Mouse (Mus musculus) neutrophil, adult 5-6 weeks (primary cell): ENCODE data around the gene Scamp1. TPM values are rescaled to one million over a fixed set of nuclear protein-coding genes. Genes with fewer than 3 reads are reported as not detected.

Experiments used
- ATAC-seq: fragments of 151-379, 151-347 bp; 2 replicates; pipeline ENCODE4 v1.8.0; 2017; ENCODE audit warnings: mild to moderate bottlenecking, moderate TSS enrichment; ENCODE audit not compliant: insufficient number of reproducible peaks, poor library complexity, low FRiP score, severe bottlenecking; ENCODE audit errors: extremely low read depth
- total RNA-seq: library from RNA; stranded (forward); fragments of 200-1000 nt; gene quantifications from 2 replicates; pipeline ENCODE4 v1.2.3, GENCODE M21; 2017

Gene Scamp1
- total RNA-seq, 1 experiment from 2014 or later, result 4.4 TPM

GRCm38 (mm10) chr13:94241892-94242524, 43.6 kb downstream of the Scamp1 start:
- ATAC-seq, result no peak

GRCm38 (mm10) chr13:94240873-94241272, 44.8 kb downstream of the Scamp1 start:
- ATAC-seq, result no peak

- ATAC-seq, result no peak
These were observed 45.5 kb downstream of the Scamp1 start for GRCm38 (mm10) chr13:94240111-94240510.

GRCm38 (mm10) chr13:94239488-94239887, 46.2 kb downstream of the Scamp1 start:
- no peak for ATAC-seq

- ATAC-seq, result no peak
These were observed 53.8 kb downstream of the Scamp1 start for GRCm38 (mm10) chr13:94231871-94232270.

GRCm38 (mm10) chr13:94224717-94225705, 60.6 kb downstream of the Scamp1 start:
- no peak for ATAC-seq

- ATAC-seq, result no peak
These were observed 62.0 kb downstream of the Scamp1 start for GRCm38 (mm10) chr13:94223609-94224008.

- no peak for ATAC-seq
These were observed 72.9 kb downstream of the Scamp1 start for GRCm38 (mm10) chr13:94212716-94213115.

- ATAC-seq, result no peak
These were observed 73.5 kb downstream of the Scamp1 start for GRCm38 (mm10) chr13:94212179-94212578.

- no peak for ATAC-seq
These were observed 74.2 kb downstream of the Scamp1 start for GRCm38 (mm10) chr13:94211236-94212119.

GRCm38 (mm10) chr13:94208892-94209291, 76.8 kb downstream of the Scamp1 start:
- no peak for ATAC-seq

GRCm38 (mm10) chr13:94207973-94208372, 77.7 kb downstream of the Scamp1 start:
- no peak for ATAC-seq

- no peak for ATAC-seq
These were observed 80.4 kb downstream of the Scamp1 start for GRCm38 (mm10) chr13:94205234-94205633.

- ATAC-seq, result no peak
These were observed 85.8 kb downstream of the Scamp1 start for GRCm38 (mm10) chr13:94199829-94200228.

GRCm38 (mm10) chr13:94198616-94199015, 87.0 kb downstream of the Scamp1 start:
- ATAC-seq, result no peak

- ATAC-seq, result no peak
These were observed 92.4 kb downstream of the Scamp1 start for GRCm38 (mm10) chr13:94193227-94193626.

- no peak for ATAC-seq
These were observed 95.3 kb downstream of the Scamp1 start for GRCm38 (mm10) chr13:94190386-94190785.

GRCm38 (mm10) chr13:94188200-94189086, 97.2 kb downstream of the Scamp1 start:
- no peak for ATAC-seq
